Mouse (Mus musculus): Measurements from ENCODE around the gene Hs3st3a1.

DNA sequence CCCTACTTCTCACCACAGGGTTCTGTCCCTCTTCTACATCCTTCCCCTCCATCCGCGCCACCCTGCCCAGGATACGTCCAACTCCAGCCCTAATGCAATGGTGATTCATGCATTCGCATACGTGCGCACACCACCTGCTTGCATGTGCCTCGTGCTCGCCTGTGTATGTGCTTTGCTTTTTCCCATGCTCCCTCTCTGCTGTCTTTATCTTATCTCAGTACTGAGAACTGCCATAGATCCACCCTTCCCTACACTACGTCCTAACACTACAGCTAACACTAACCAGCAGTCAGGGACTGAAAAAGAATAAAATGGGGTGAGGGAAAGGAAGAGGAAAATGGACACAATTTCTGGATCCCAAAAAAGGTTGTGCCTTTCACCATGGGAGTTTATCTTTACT, 106.7 kb downstream of the Hs3st3a1 start:
- TF ChIP-seq CTCF (IDR thresholded peaks at IDR 0.05; ENCODE audit: low read depth) (no peak), EP300 (IDR thresholded peaks at IDR 0.05; ENCODE audit: low read depth) (no peak)

All from heart, postnatal 0 days (tissue).